Mouse (Mus musculus) brown adipose tissue, adult 24 weeks (tissue): Measurements from ENCODE around the gene Abcb9. TPM values are rescaled to one million over a fixed set of nuclear protein-coding genes. Genes with fewer than 3 reads are reported as not detected.
A peak's percentile ranks its signal among the peaks of the same experiment; 100 is the strongest.
"Not testable (repeated sequence)": the region's sequence is repeated elsewhere in the genome, so short reads cannot be mapped to it uniquely, and the experiment has no call there.

Experiments
- H3K27ac ChIP-seq: fragments of 200-500 bp; replicated peaks from 2 replicates; pipeline ENCODE4 v1.5.1; 2012; ENCODE audit warnings: low read depth, mild to moderate bottlenecking, low read length
- H3K4me1 ChIP-seq: fragments of 200-500 bp; 2 replicates; pipeline ENCODE4 v1.6.1; 2012; ENCODE audit warnings: low read length, mixed read lengths; ENCODE audit not compliant: control insufficient read depth, insufficient read depth, insufficient read length
- H3K4me3 ChIP-seq: fragments of 200-500 bp; 2 replicates; pipeline ENCODE4 v1.5.1; 2012; ENCODE audit warnings: low read depth, mild to moderate bottlenecking, low read length, moderate library complexity; ENCODE audit not compliant: insufficient read depth
- polyA plus RNA-seq: library from polyadenylated mRNA; stranded (reverse); fragments of >200 nt; gene quantifications from 2 replicates; pipeline ENCODE4 v1.2.4, GENCODE M21; 2012; ENCODE audit not compliant: missing spikeins, insufficient read depth, insufficient read length

The Abcb9 gene
- polyA plus RNA-seq, 1 experiment, result 6.4 TPM

- Histone ChIP-seq H3K4me1 (peaks cover 6% of the 10 kb centered on the region; the same call in 1 of the 2 replicates), H3K27ac (no peak overlapping the region), H3K4me3 (no peak overlapping the region)
Observed at GRCm38 (mm10) chr5:124056219-124056618, 39.4 kb downstream of the Abcb9 start.

GRCm38 (mm10) chr5:124052641-124053040, 43.0 kb downstream of the Abcb9 start:
- H3K27ac ChIP-seq, result peak overlapping the region; percentile 71; the same call in 1 of the 2 replicates
- not testable (repeated sequence) for H3K4me1 ChIP-seq, H3K4me3 ChIP-seq

- Histone ChIP-seq H3K4me1 (peaks cover 4% of the 10 kb centered on the region; the same call in 1 of the 2 replicates), H3K4me3 (no peak overlapping the region), H3K27ac (peak overlapping the region; percentile 71)
Observed at GRCm38 (mm10) chr5:124051899-124052491, 43.6 kb downstream of the Abcb9 start.

- Histone ChIP-seq H3K4me1 (peaks cover 4% of the 10 kb centered on the region; the same call in 1 of the 2 replicates), H3K4me3 (no peak overlapping the region), H3K27ac (peak overlapping the region; percentile 65)
Observed at GRCm38 (mm10) chr5:124050095-124051050, 45.2 kb downstream of the Abcb9 start.

- peak overlapping the region; percentile 65 for H3K27ac ChIP-seq
- no peak overlapping the region for H3K4me3 ChIP-seq
- peaks cover 4% of the 10 kb centered on the region; the same call in 1 of the 2 replicates for H3K4me1 ChIP-seq
Observed at GRCm38 (mm10) chr5:124049249-124050045, 46.2 kb downstream of the Abcb9 start.

- no peak overlapping the region for H3K27ac ChIP-seq
- no peak overlapping the region for H3K4me3 ChIP-seq
- H3K4me1 ChIP-seq, result peaks cover 7% of the 10 kb centered on the region
Observed at GRCm38 (mm10) chr5:124046741-124047401, 48.7 kb downstream of the Abcb9 start.

GRCm38 (mm10) chr5:124045453-124046010, 50.1 kb downstream of the Abcb9 start:
- no peak overlapping the region for H3K4me3 ChIP-seq
- H3K27ac ChIP-seq, result no peak overlapping the region
- H3K4me1 ChIP-seq, result peaks cover 5% of the 10 kb centered on the region

- Histone ChIP-seq H3K4me1 (peaks cover 3% of the 10 kb centered on the region; the same call in 1 of the 2 replicates), H3K4me3 (no peak overlapping the region), H3K27ac (no peak overlapping the region)
Observed at GRCm38 (mm10) chr5:124043999-124044398, 51.6 kb downstream of the Abcb9 start.

- Histone ChIP-seq H3K4me1 (peaks cover 3% of the 10 kb centered on the region; the same call in 1 of the 2 replicates), H3K27ac (0 out of 2 replicates have a peak overlapping the region, but pooled peaks have one; percentile 6), H3K4me3 (no peak overlapping the region)
Observed at GRCm38 (mm10) chr5:124043212-124043978, 52.2 kb downstream of the Abcb9 start.

- H3K4me3 ChIP-seq, result no peak overlapping the region
- H3K27ac ChIP-seq, result no peak overlapping the region
Observed at GRCm38 (mm10) chr5:124041097-124041496, 54.5 kb downstream of the Abcb9 start.

GRCm38 (mm10) chr5:124039602-124040001, 56.0 kb downstream of the Abcb9 start:
- Histone ChIP-seq H3K27ac (no peak overlapping the region), H3K4me1 (peaks cover 3% of the 10 kb centered on the region; the same call in 1 of the 2 replicates), H3K4me3 (no peak overlapping the region)

More at GRCm38 (mm10) chr5:124041097-124041496, 54.5 kb downstream of the Abcb9 start:
- peaks cover 3% of the 10 kb centered on the region; the same call in 1 of the 2 replicates for H3K4me1 ChIP-seq

GRCm38 (mm10) chr5:124036836-124037235, 58.8 kb downstream of the Abcb9 start:
- no peak overlapping the region for H3K4me3 ChIP-seq
- no peak overlapping the region for H3K27ac ChIP-seq
- H3K4me1 ChIP-seq, result no peaks in the 10 kb centered on the region

GRCm38 (mm10) chr5:124036341-124036740, 59.3 kb downstream of the Abcb9 start:
- H3K4me3 ChIP-seq, result no peak overlapping the region
- no peak overlapping the region for H3K27ac ChIP-seq
- H3K4me1 ChIP-seq, result no peaks in the 10 kb centered on the region
